Mouse (Mus musculus) kidney, adult 2 months (tissue): ENCODE results near the gene Jmy. TPM values are rescaled to one million over a fixed set of nuclear protein-coding genes. Genes with fewer than 3 reads are reported as not detected.

Experiments
- DNase-seq: peaks from one replicate; pipeline ENCODE4 v3.0.0; 2021
- H3K27ac ChIP-seq: fragments of 200-500 bp; 2 replicates; pipeline ENCODE4 v1.5.1; 2012; ENCODE audit warnings: low read depth, low read length, control low read depth, inconsistent platforms; ENCODE audit not compliant: insufficient read depth
- H3K27me3 ChIP-seq: fragments of 200-500 bp; replicated peaks from 2 replicates; pipeline ENCODE4 v1.6.1; 2012; ENCODE audit warnings: mild to moderate bottlenecking, moderate library complexity, low read length, inconsistent platforms; ENCODE audit not compliant: control insufficient read depth, insufficient read depth
- H3K36me3 ChIP-seq: fragments of 200-500 bp; 2 replicates; pipeline ENCODE4 v1.6.1; 2012; ENCODE audit warnings: mild to moderate bottlenecking, moderate library complexity, low read length, inconsistent platforms; ENCODE audit not compliant: control insufficient read depth, insufficient read depth
- H3K4me1 ChIP-seq: fragments of 200-500 bp; 2 replicates; pipeline ENCODE4 v1.6.1; 2011; ENCODE audit warnings: low read length; ENCODE audit not compliant: control insufficient read depth, insufficient read depth
- H3K4me3 ChIP-seq: fragments of 200-500 bp; 2 replicates; pipeline ENCODE4 v1.5.1; 2011; ENCODE audit warnings: mild to moderate bottlenecking, low read depth, low read length, control low read depth; ENCODE audit not compliant: insufficient read depth
- CTCF ChIP-seq: fragments of 200-500 bp; conservative IDR thresholded peaks from 2 replicates; pipeline ENCODE4 v1.5.1; 2011; ENCODE audit warnings: low read depth, mild to moderate bottlenecking, control low read depth, low read length, moderate library complexity, mixed read lengths; ENCODE audit not compliant: insufficient read depth, insufficient read length
- POLR2A ChIP-seq: fragments of 200-500 bp; IDR thresholded peaks from one replicate; pipeline ENCODE4 v1.6.1; 2011; ENCODE audit warnings: low read depth, low read length, control low read depth
- WGBS: fragments of 180-500 bp; shearing (Covaris S2); methylation state at CpG from one replicate; pipeline ENCODE4 v1.1.7; 2018; 5-methylcytosine and 5-hydroxymethylcytosine counted together
- polyA plus RNA-seq: library from polyadenylated mRNA; depleted of rRNA; stranded (reverse); fragments of >200 nt; gene quantifications from 2 replicates; pipeline ENCODE4 v1.2.3, GENCODE M21; 2012

The Jmy gene
- polyA plus RNA-seq, 1 experiment, result 7.0 TPM

- Histone ChIP-seq H3K4me1 (no peaks in the 10 kb centered on the region), H3K27ac (no peak overlapping the region), H3K36me3 (no peaks in the 10 kb centered on the region), H3K27me3 (no peaks in the 10 kb centered on the region), H3K4me3 (no peak overlapping the region)
- no peak for DNase-seq
- WGBS, result 59% methylated on average over 2 of the region's 2 CpGs
- no peak for TF ChIP-seq POLR2A
- TF ChIP-seq CTCF, result no peak
These were observed 79.8 kb downstream of the Jmy start for GRCm38 (mm10) chr13:93419779-93420178.

GRCm38 (mm10) chr13:93418292-93418691 is 81.3 kb downstream of the Jmy start:
- Histone ChIP-seq H3K27ac (no peak overlapping the region), H3K4me1 (no peaks in the 10 kb centered on the region), H3K4me3 (no peak overlapping the region), H3K27me3 (no peaks in the 10 kb centered on the region), H3K36me3 (no peaks in the 10 kb centered on the region)
- TF ChIP-seq POLR2A (no peak), CTCF (no peak)
- WGBS, result 80% methylated on average over 2 of the region's 2 CpGs
- DNase-seq, result no peak

- Histone ChIP-seq H3K27me3 (no peaks in the 10 kb centered on the region), H3K36me3 (no peaks in the 10 kb centered on the region), H3K4me3 (no peak overlapping the region), H3K27ac (no peak overlapping the region), H3K4me1 (no peaks in the 10 kb centered on the region)
- no peak for TF ChIP-seq CTCF
- no peak for TF ChIP-seq POLR2A
- no peak for DNase-seq
- WGBS, result 91% methylated on average over 5 of the region's 5 CpGs
These were observed 84.6 kb downstream of the Jmy start for GRCm38 (mm10) chr13:93415055-93415454.

GRCm38 (mm10) chr13:93410343-93410742 is 89.3 kb downstream of the Jmy start:
- TF ChIP-seq POLR2A (no peak), CTCF (no peak)
- WGBS, result 86% methylated on average over 4 of the region's 4 CpGs
- no peaks in the 10 kb centered on the region for H3K4me1 ChIP-seq
- no peaks in the 10 kb centered on the region for H3K27me3 ChIP-seq
- no peak overlapping the region for H3K27ac ChIP-seq
- no peak for DNase-seq
- H3K4me3 ChIP-seq, result no peak overlapping the region
- H3K36me3 ChIP-seq, result no peaks in the 10 kb centered on the region

- DNase-seq, result no peak
- no peak for TF ChIP-seq CTCF
- no peak for TF ChIP-seq POLR2A
- no peaks in the 10 kb centered on the region for H3K36me3 ChIP-seq
- no peak overlapping the region for H3K27ac ChIP-seq
- H3K4me3 ChIP-seq, result no peak overlapping the region
- no peaks in the 10 kb centered on the region for H3K27me3 ChIP-seq
- no peaks in the 10 kb centered on the region for H3K4me1 ChIP-seq
- WGBS, result 89% methylated on average over 5 of the region's 5 CpGs
These were observed 92.8 kb downstream of the Jmy start for GRCm38 (mm10) chr13:93406855-93407254.

GRCm38 (mm10) chr13:93401947-93402346 is 97.7 kb downstream of the Jmy start:
- no peak for DNase-seq
- Histone ChIP-seq H3K4me3 (no peak overlapping the region), H3K4me1 (no peaks in the 10 kb centered on the region), H3K27me3 (no peaks in the 10 kb centered on the region), H3K36me3 (0 out of 2 replicates have a peak, but pooled peaks cover under 1% of the 10 kb centered on the region), H3K27ac (no peak overlapping the region)
- TF ChIP-seq POLR2A, result no peak
- 92% methylated on average over 7 of the region's 7 CpGs for WGBS

- H3K36me3 ChIP-seq, result 0 out of 2 replicates have a peak, but pooled peaks cover 1% of the 10 kb centered on the region
- no peaks in the 10 kb centered on the region for H3K27me3 ChIP-seq
- no peak overlapping the region for H3K4me3 ChIP-seq
- H3K27ac ChIP-seq, result no peak overlapping the region
- no peak for TF ChIP-seq POLR2A
- no peak for TF ChIP-seq CTCF
- WGBS, result 96% methylated on average over 5 of the region's 5 CpGs
- DNase-seq, result no peak
- no peaks in the 10 kb centered on the region for H3K4me1 ChIP-seq
These were observed 99.8 kb downstream of the Jmy start for GRCm38 (mm10) chr13:93399710-93400216.

- H3K27me3 ChIP-seq, result no peaks in the 10 kb centered on the region
- H3K36me3 ChIP-seq, result no peaks in the 10 kb centered on the region
- no peak overlapping the region for H3K27ac ChIP-seq
- H3K4me3 ChIP-seq, result no peak overlapping the region
- TF ChIP-seq POLR2A (no peak), CTCF (no peak)
- DNase-seq, result no peak
- WGBS, result 48% methylated on average over 2 of the region's 2 CpGs
- H3K4me1 ChIP-seq, result no peaks in the 10 kb centered on the region
These were observed 110.4 kb downstream of the Jmy start for GRCm38 (mm10) chr13:93389242-93389625.
